Mouse (Mus musculus): Measurements from ENCODE around the gene Prom1. TPM values are rescaled to one million over a fixed set of nuclear protein-coding genes. Genes with fewer than 3 reads are reported as not detected.

The Prom1 gene
- polyA plus RNA-seq, 1 experiment from 2014 or later, result 90.6 TPM

- Histone ChIP-seq H3K4me3 (ENCODE audit: low read length) (no peak overlapping the region), H3K4me1 (ENCODE audit: control insufficient read depth, insufficient read depth, low read length) (peaks cover 9% of the 10 kb centered on the region; the same call in 1 of the 2 replicates), H3K36me3 (ENCODE audit: control insufficient read depth, insufficient read depth, low read length) (peaks cover 16% of the 10 kb centered on the region), H3K9me3 (ENCODE audit: control insufficient read depth, low read length) (no peaks in the 10 kb centered on the region), H3K27ac (ENCODE audit: low read depth, low read length) (no peak overlapping the region), H3K4me2 (replicated peaks; ENCODE audit: low read depth, low read length) (no peak overlapping the region), H3K9ac (ENCODE audit: low read depth, low read length) (no peak overlapping the region), H3K27me3 (ENCODE audit: control insufficient read depth, insufficient read depth, low read length) (no peaks in the 10 kb centered on the region)
- no peak for ATAC-seq (ENCODE audit: low FRiP score, low TSS enrichment)
- WGBS, result 86% methylated on average over 10 of the region's 10 CpGs
Observed at GRCm38 (mm10) chr5:44096106-44096505, 5.7 kb downstream of the Prom1 start.

- H3K9ac ChIP-seq (ENCODE audit: low read depth, low read length), result 0 out of 2 replicates have a peak overlapping the region, but pooled peaks have one; percentile 7
- no peak overlapping the region for H3K27ac ChIP-seq (ENCODE audit: low read depth, low read length)
- H3K9me3 ChIP-seq (ENCODE audit: control insufficient read depth, low read length), result no peaks in the 10 kb centered on the region
- H3K4me3 ChIP-seq (ENCODE audit: low read length), result no peak overlapping the region
- peaks cover 9% of the 10 kb centered on the region; the same call in 1 of the 2 replicates for H3K4me1 ChIP-seq (ENCODE audit: control insufficient read depth, insufficient read depth, low read length)
- WGBS, result 80% methylated on average over 7 of the region's 7 CpGs
- no peak for ATAC-seq (ENCODE audit: low FRiP score, low TSS enrichment)
- H3K4me2 ChIP-seq (replicated peaks; ENCODE audit: low read depth, low read length), result no peak overlapping the region
- H3K36me3 ChIP-seq (ENCODE audit: control insufficient read depth, insufficient read depth, low read length), result peaks cover 16% of the 10 kb centered on the region
- no peaks in the 10 kb centered on the region for H3K27me3 ChIP-seq (ENCODE audit: control insufficient read depth, insufficient read depth, low read length)
Observed at GRCm38 (mm10) chr5:44095697-44096096, 6.1 kb downstream of the Prom1 start.

GRCm38 (mm10) chr5:44087034-44087433 lies 14.8 kb downstream of the Prom1 start:
- Histone ChIP-seq H3K9ac (ENCODE audit: low read depth, low read length) (no peak overlapping the region), H3K9me3 (ENCODE audit: control insufficient read depth, low read length) (no peaks in the 10 kb centered on the region; the same call in 1 of the 2 replicates), H3K27me3 (ENCODE audit: control insufficient read depth, insufficient read depth, low read length) (no peaks in the 10 kb centered on the region), H3K4me1 (ENCODE audit: control insufficient read depth, insufficient read depth, low read length) (no peaks in the 10 kb centered on the region), H3K4me3 (ENCODE audit: low read length) (no peak overlapping the region), H3K4me2 (replicated peaks; ENCODE audit: low read depth, low read length) (no peak overlapping the region), H3K36me3 (ENCODE audit: control insufficient read depth, insufficient read depth, low read length) (0 out of 2 replicates have a peak, but pooled peaks cover 3% of the 10 kb centered on the region), H3K27ac (ENCODE audit: low read depth, low read length) (peak overlapping the region; percentile 60)
- 27% methylated on average over 5 of the region's 5 CpGs for WGBS
- 0 out of 2 replicates have a peak, but pooled peaks have one; percentile 49 for ATAC-seq (ENCODE audit: low FRiP score, low TSS enrichment)

GRCm38 (mm10) chr5:44085871-44086270 lies 16.0 kb downstream of the Prom1 start:
- H3K4me2 ChIP-seq (replicated peaks; ENCODE audit: low read depth, low read length), result no peak overlapping the region
- ATAC-seq (ENCODE audit: low FRiP score, low TSS enrichment), result no peak
- WGBS, result 75% methylated on average over 7 of the region's 7 CpGs
- H3K9me3 ChIP-seq (ENCODE audit: control insufficient read depth, low read length), result no peaks in the 10 kb centered on the region; the same call in 1 of the 2 replicates
- no peak overlapping the region for H3K4me3 ChIP-seq (ENCODE audit: low read length)
- H3K36me3 ChIP-seq (ENCODE audit: control insufficient read depth, insufficient read depth, low read length), result no peaks in the 10 kb centered on the region
- no peaks in the 10 kb centered on the region for H3K27me3 ChIP-seq (ENCODE audit: control insufficient read depth, insufficient read depth, low read length)
- H3K4me1 ChIP-seq (ENCODE audit: control insufficient read depth, insufficient read depth, low read length), result no peaks in the 10 kb centered on the region
- H3K9ac ChIP-seq (ENCODE audit: low read depth, low read length), result no peak overlapping the region
- no peak overlapping the region for H3K27ac ChIP-seq (ENCODE audit: low read depth, low read length)

- no peaks in the 10 kb centered on the region for H3K27me3 ChIP-seq (ENCODE audit: control insufficient read depth, insufficient read depth, low read length)
- H3K9me3 ChIP-seq (ENCODE audit: control insufficient read depth, low read length), result no peaks in the 10 kb centered on the region; the same call in 1 of the 2 replicates
- no peak for ATAC-seq (ENCODE audit: low FRiP score, low TSS enrichment)
- no peak overlapping the region for H3K4me2 ChIP-seq (replicated peaks; ENCODE audit: low read depth, low read length)
- no peak overlapping the region for H3K4me3 ChIP-seq (ENCODE audit: low read length)
- H3K27ac ChIP-seq (ENCODE audit: low read depth, low read length), result no peak overlapping the region
- no peak overlapping the region for H3K9ac ChIP-seq (ENCODE audit: low read depth, low read length)
- H3K4me1 ChIP-seq (ENCODE audit: control insufficient read depth, insufficient read depth, low read length), result no peaks in the 10 kb centered on the region
- WGBS, result 86% methylated on average over 1 of the region's 1 CpGs
- no peaks in the 10 kb centered on the region for H3K36me3 ChIP-seq (ENCODE audit: control insufficient read depth, insufficient read depth, low read length)
Observed at GRCm38 (mm10) chr5:44081108-44081507, 20.7 kb downstream of the Prom1 start.

- H3K4me1 ChIP-seq (ENCODE audit: control insufficient read depth, insufficient read depth, low read length), result no peaks in the 10 kb centered on the region
- WGBS, result 85% methylated on average over 8 of the region's 8 CpGs
- no peak for ATAC-seq (ENCODE audit: low FRiP score, low TSS enrichment)
- no peaks in the 10 kb centered on the region; the same call in 1 of the 2 replicates for H3K9me3 ChIP-seq (ENCODE audit: control insufficient read depth, low read length)
- no peak overlapping the region for H3K9ac ChIP-seq (ENCODE audit: low read depth, low read length)
- no peak overlapping the region for H3K4me3 ChIP-seq (ENCODE audit: low read length)
- no peak overlapping the region for H3K4me2 ChIP-seq (replicated peaks; ENCODE audit: low read depth, low read length)
- H3K27ac ChIP-seq (ENCODE audit: low read depth, low read length), result no peak overlapping the region
- no peaks in the 10 kb centered on the region for H3K36me3 ChIP-seq (ENCODE audit: control insufficient read depth, insufficient read depth, low read length)
- no peaks in the 10 kb centered on the region for H3K27me3 ChIP-seq (ENCODE audit: control insufficient read depth, insufficient read depth, low read length)
Observed at GRCm38 (mm10) chr5:44080276-44081054, 21.4 kb downstream of the Prom1 start.

- no peaks in the 10 kb centered on the region for H3K36me3 ChIP-seq (ENCODE audit: control insufficient read depth, insufficient read depth, low read length)
- H3K27me3 ChIP-seq (ENCODE audit: control insufficient read depth, insufficient read depth, low read length), result no peaks in the 10 kb centered on the region
- no peak overlapping the region for H3K4me3 ChIP-seq (ENCODE audit: low read length)
- H3K27ac ChIP-seq (ENCODE audit: low read depth, low read length), result no peak overlapping the region
- H3K4me2 ChIP-seq (replicated peaks; ENCODE audit: low read depth, low read length), result no peak overlapping the region
- no peaks in the 10 kb centered on the region for H3K4me1 ChIP-seq (ENCODE audit: control insufficient read depth, insufficient read depth, low read length)
- no peak for ATAC-seq (ENCODE audit: low FRiP score, low TSS enrichment)
- H3K9ac ChIP-seq (ENCODE audit: low read depth, low read length), result no peak overlapping the region
- 100% methylated on average over 1 of the region's 1 CpGs for WGBS
- no peaks in the 10 kb centered on the region for H3K9me3 ChIP-seq (ENCODE audit: control insufficient read depth, low read length)
Observed at GRCm38 (mm10) chr5:44075432-44075831, 26.4 kb downstream of the Prom1 start.

- 74% methylated on average over 3 of the region's 3 CpGs for WGBS
- H3K4me1 ChIP-seq (ENCODE audit: control insufficient read depth, insufficient read depth, low read length), result no peaks in the 10 kb centered on the region
- H3K9me3 ChIP-seq (ENCODE audit: control insufficient read depth, low read length), result no peaks in the 10 kb centered on the region
- no peak overlapping the region for H3K27ac ChIP-seq (ENCODE audit: low read depth, low read length)
- H3K9ac ChIP-seq (ENCODE audit: low read depth, low read length), result no peak overlapping the region
- H3K36me3 ChIP-seq (ENCODE audit: control insufficient read depth, insufficient read depth, low read length), result no peaks in the 10 kb centered on the region
- H3K4me3 ChIP-seq (ENCODE audit: low read length), result no peak overlapping the region
- no peaks in the 10 kb centered on the region for H3K27me3 ChIP-seq (ENCODE audit: control insufficient read depth, insufficient read depth, low read length)
- ATAC-seq (ENCODE audit: low FRiP score, low TSS enrichment), result no peak
- no peak overlapping the region for H3K4me2 ChIP-seq (replicated peaks; ENCODE audit: low read depth, low read length)
Observed at GRCm38 (mm10) chr5:44073634-44074033, 28.2 kb downstream of the Prom1 start.

GRCm38 (mm10) chr5:44070529-44071133 lies 31.2 kb downstream of the Prom1 start:
- Histone ChIP-seq H3K9ac (ENCODE audit: low read depth, low read length) (no peak overlapping the region), H3K4me3 (ENCODE audit: low read length) (no peak overlapping the region), H3K27me3 (ENCODE audit: control insufficient read depth, insufficient read depth, low read length) (no peaks in the 10 kb centered on the region), H3K9me3 (ENCODE audit: control insufficient read depth, low read length) (no peaks in the 10 kb centered on the region), H3K4me2 (replicated peaks; ENCODE audit: low read depth, low read length) (no peak overlapping the region), H3K27ac (ENCODE audit: low read depth, low read length) (no peak overlapping the region), H3K4me1 (ENCODE audit: control insufficient read depth, insufficient read depth, low read length) (no peaks in the 10 kb centered on the region), H3K36me3 (ENCODE audit: control insufficient read depth, insufficient read depth, low read length) (no peaks in the 10 kb centered on the region)
- ATAC-seq (ENCODE audit: low FRiP score, low TSS enrichment), result no peak
- 81% methylated on average over 7 of the region's 7 CpGs for WGBS

All from kidney, embryonic 14.5 days (tissue).